Mouse (Mus musculus): ENCODE measurements around the gene Gorasp2. TPM values are rescaled to one million over a fixed set of nuclear protein-coding genes. Genes with fewer than 3 reads are reported as not detected.

The Gorasp2 gene
- 57.3 TPM for polyA plus RNA-seq (2015; fragmentation: Illumina TruSeq; extraction: RNeasy Lipid Tissue Mini Kit (QIAGEN cat#74804); ENCODE audit: insufficient read depth, low read depth, low replicate concordance)

GRCm38 (mm10) chr2:70660887-70661714 lies at the start of gene Gorasp2:
TSS of gene Gorasp2 (plus strand) at chr2:70661576.

GRCm38 (mm10) chr2:70661715-70662495 lies 529 bp downstream of the Gorasp2 start, which contains the start of gene Gm26558:
TSS of gene Gm26558 (minus strand) at chr2:70662108.

Other genes starting within 250 kb of the Gorasp2 start
- gene Sp5, start 186.7 kb upstream of the Gorasp2 start, polyA plus RNA-seq (2015; fragmentation: Illumina TruSeq; extraction: RNeasy Lipid Tissue Mini Kit (QIAGEN cat#74804); ENCODE audit: insufficient read depth, low read depth, low replicate concordance): not detected
- gene Erich2, start 152.8 kb upstream of the Gorasp2 start, polyA plus RNA-seq (2015; fragmentation: Illumina TruSeq; extraction: RNeasy Lipid Tissue Mini Kit (QIAGEN cat#74804); ENCODE audit: insufficient read depth, low read depth, low replicate concordance): 0.57 TPM
- 4.2 TPM for gene Gad1, start 108.5 kb upstream of the Gorasp2 start, polyA plus RNA-seq (2015; fragmentation: Illumina TruSeq; extraction: RNeasy Lipid Tissue Mini Kit (QIAGEN cat#74804); ENCODE audit: insufficient read depth, low read depth, low replicate concordance)
- gene Gm26558, start 532 bp downstream of the Gorasp2 start, polyA plus RNA-seq (2015; fragmentation: Illumina TruSeq; extraction: RNeasy Lipid Tissue Mini Kit (QIAGEN cat#74804); ENCODE audit: insufficient read depth, low read depth, low replicate concordance): not detected
- gene Tlk1, start 164.2 kb downstream of the Gorasp2 start, polyA plus RNA-seq (2015; fragmentation: Illumina TruSeq; extraction: RNeasy Lipid Tissue Mini Kit (QIAGEN cat#74804); ENCODE audit: insufficient read depth, low read depth, low replicate concordance): 9.1 TPM